Mouse (Mus musculus) megakaryocyte, adult 5-6 weeks (primary cell): Measurements from ENCODE around the gene Thbd. TPM values are rescaled to one million over a fixed set of nuclear protein-coding genes. Genes with fewer than 3 reads are reported as not detected.

Experiments
- ATAC-seq: 2 replicates; pipeline ENCODE4 v1.8.0; 2016; ENCODE audit warnings: mild to moderate bottlenecking, inconsistent platforms; ENCODE audit not compliant: poor library complexity, severe bottlenecking
- total RNA-seq, 2 experiments: library from RNA; stranded (forward) in 1 of 2; stranded (reverse) in 1 of 2; fragments of 153-499, 151-499 nt in 1 of 2; fragments of 221-1000, 200-1000 nt in 1 of 2; gene quantifications; 2 replicates each; pipeline versions ENCODE4 v1.2.3 to v1.2.4; 2015 to 2017

Thbd gene
- total RNA-seq, 2 experiments from 2014 or later, result 31.1 to 33.5 TPM

- no peak for ATAC-seq
These were observed 20.1 kb downstream of the Thbd start for GRCm38 (mm10) chr2:148387652-148388581.

GRCm38 (mm10) chr2:148386927-148387326 is 21.1 kb downstream of the Thbd start:
- ATAC-seq, result peak; percentile 84

- ATAC-seq, result no peak
These were observed 21.5 kb downstream of the Thbd start for GRCm38 (mm10) chr2:148386476-148386875.

- ATAC-seq, result no peak
These were observed 26.9 kb downstream of the Thbd start for GRCm38 (mm10) chr2:148381076-148381475.

GRCm38 (mm10) chr2:148379899-148380413 is 28.0 kb downstream of the Thbd start:
- no peak for ATAC-seq

GRCm38 (mm10) chr2:148378817-148379342 is 29.1 kb downstream of the Thbd start:
- 0 out of 2 replicates have a peak, but pooled peaks have one; percentile 13 for ATAC-seq

- peak; percentile 64 for ATAC-seq
These were observed 32.5 kb downstream of the Thbd start for GRCm38 (mm10) chr2:148375326-148376150.

GRCm38 (mm10) chr2:148373602-148374071 is 34.4 kb downstream of the Thbd start:
- no peak for ATAC-seq

- no peak for ATAC-seq
These were observed 36.0 kb downstream of the Thbd start for GRCm38 (mm10) chr2:148371743-148372630.

GRCm38 (mm10) chr2:148365227-148365626 is 42.8 kb downstream of the Thbd start:
- no peak for ATAC-seq

- ATAC-seq, result no peak
These were observed 43.5 kb downstream of the Thbd start for GRCm38 (mm10) chr2:148364536-148364935.

GRCm38 (mm10) chr2:148357145-148357544 is 50.8 kb downstream of the Thbd start:
- ATAC-seq, result no peak

Other genes starting within 250 kb of the Thbd start
- 0.80 TPM in 1 of 2 replicates, not detected in the other for gene Sstr4, start 12.8 kb downstream of the Thbd start, total RNA-seq (2015)
- 1.5 TPM in 1 of 2 replicates, not detected in the other for gene Sstr4, start 12.8 kb downstream of the Thbd start, total RNA-seq (2017)
- 48.5 and 49.1 TPM in 2 replicates for gene Cd93, start 35.4 kb upstream of the Thbd start, total RNA-seq (2015)
- 61.8 and 65.4 TPM in 2 replicates for gene Cd93, start 35.4 kb upstream of the Thbd start, total RNA-seq (2017)